Mouse (Mus musculus): ENCODE results near the gene Astn2.

Gene Astn2

DNA sequence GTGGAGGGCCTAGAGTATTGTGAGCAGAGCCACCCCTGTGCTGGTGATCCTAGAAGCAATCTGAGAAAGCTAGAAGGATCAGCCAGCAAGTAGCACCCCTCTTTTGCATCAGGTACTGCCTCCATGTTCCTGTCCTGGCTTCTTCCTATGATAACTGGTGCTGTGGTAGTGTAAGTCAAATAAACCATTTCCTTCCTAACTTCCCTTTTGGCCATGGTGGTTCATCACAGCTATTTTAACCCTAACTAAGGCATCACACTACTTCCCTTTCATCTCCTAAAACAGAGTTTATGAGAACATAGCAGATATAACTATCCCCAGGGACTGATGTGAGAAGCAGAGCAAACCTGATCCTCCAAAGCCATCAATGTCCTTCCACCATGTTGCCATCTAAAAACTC is 897.5 kb downstream of the Astn2 start:
- no peak for TF ChIP-seq GATA4 (IDR thresholded peaks at IDR 0.05; ENCODE audit: insufficient replicate concordance, low read length)

DNA sequence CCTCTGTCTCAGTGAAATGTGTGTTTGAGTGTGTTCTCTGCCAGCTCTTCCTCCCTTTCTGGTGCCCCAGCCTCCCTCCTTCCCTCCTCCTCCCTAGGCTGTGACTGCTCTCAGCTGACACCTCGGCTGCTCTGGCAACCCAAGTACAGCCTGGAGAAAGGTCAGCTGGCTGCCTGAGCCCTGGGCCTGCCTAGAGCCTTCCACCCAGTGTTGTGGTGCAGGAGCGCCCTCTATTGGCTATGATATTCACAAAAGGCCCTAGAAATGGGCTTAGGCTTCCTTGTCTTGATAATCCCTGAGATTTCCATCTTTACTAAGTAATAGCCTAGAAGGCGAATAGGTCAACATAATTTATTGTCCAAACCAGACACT is 908.0 kb downstream of the Astn2 start:
- TF ChIP-seq GATA4 (IDR thresholded peaks at IDR 0.05; ENCODE audit: insufficient replicate concordance, low read length): no peak

- no peak for TF ChIP-seq GATA4 (IDR thresholded peaks at IDR 0.05; ENCODE audit: insufficient replicate concordance, low read length)
Measured at GRCm38 (mm10) chr4:65495705-65496462, 908.5 kb downstream of the Astn2 start.

GRCm38 (mm10) chr4:65491541-65491940 is 912.9 kb downstream of the Astn2 start:
- TF ChIP-seq GATA4 (IDR thresholded peaks at IDR 0.05; ENCODE audit: insufficient replicate concordance, low read length): no peak

- no peak for TF ChIP-seq GATA4 (IDR thresholded peaks at IDR 0.05; ENCODE audit: insufficient replicate concordance, low read length)
Measured at GRCm38 (mm10) chr4:65489711-65490110, 914.7 kb downstream of the Astn2 start.

- TF ChIP-seq GATA4 (IDR thresholded peaks at IDR 0.05; ENCODE audit: insufficient replicate concordance, low read length): no peak
Measured at GRCm38 (mm10) chr4:65481632-65482031, 922.8 kb downstream of the Astn2 start.

- TF ChIP-seq GATA4 (IDR thresholded peaks at IDR 0.05; ENCODE audit: insufficient replicate concordance, low read length): no peak
Measured at GRCm38 (mm10) chr4:65477106-65477505, 927.3 kb downstream of the Astn2 start.

DNA sequence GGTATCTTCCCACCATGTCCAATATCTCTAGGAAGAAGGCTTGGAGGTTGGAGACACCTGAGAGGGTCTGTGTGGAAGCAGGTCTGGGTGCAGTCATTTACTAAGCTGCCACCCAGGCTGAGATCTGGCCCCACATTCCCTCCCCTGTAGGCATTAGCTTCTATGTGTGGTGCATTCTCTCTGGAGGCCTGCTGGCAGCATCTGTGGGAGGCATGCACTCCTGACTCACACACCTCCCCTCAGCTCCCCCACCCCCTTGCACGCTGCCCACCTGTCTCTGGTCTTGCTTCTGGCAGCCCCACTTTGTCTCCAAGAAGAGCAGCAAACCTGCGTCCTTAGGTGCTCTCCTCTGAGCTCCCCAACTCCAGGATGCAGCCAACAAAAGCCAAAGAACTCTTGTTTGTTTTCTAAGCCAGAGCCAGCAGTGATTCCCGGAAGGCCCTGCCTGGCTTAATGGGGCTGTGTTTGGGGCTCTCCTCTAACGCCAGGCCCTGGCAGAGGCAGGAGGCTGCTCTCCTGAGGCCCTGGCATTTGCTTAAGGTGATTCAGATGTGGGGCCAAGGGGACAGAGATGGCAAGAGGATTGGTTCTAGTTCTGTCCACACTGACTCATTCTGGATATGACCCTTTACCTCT is 928.4 kb downstream of the Astn2 start:
- TF ChIP-seq GATA4 (IDR thresholded peaks at IDR 0.05; ENCODE audit: insufficient replicate concordance, low read length): no peak

DNA sequence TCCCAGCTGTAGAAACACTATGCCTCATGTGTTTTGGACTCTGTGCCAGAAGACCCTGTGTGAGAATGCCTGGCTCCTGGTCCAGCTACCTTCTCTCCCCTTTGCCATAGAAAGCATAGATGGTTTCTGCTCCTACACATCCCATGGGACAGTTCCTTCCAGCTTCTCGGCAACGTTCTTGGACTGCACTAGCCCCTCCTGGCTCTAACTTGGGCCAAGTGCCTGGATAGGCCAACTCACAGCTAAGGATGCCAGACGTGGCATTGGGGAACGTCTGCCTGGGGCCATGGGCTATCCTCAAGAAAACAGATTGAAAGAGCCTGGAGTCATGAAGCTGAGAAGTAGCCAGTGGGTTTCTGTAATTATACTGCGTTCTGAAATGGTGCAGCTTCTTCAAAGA is 931.3 kb downstream of the Astn2 start:
- TF ChIP-seq GATA4 (IDR thresholded peaks at IDR 0.05; ENCODE audit: insufficient replicate concordance, low read length): no peak

GRCm38 (mm10) chr4:65449171-65449570 is 955.2 kb downstream of the Astn2 start:
- TF ChIP-seq GATA4 (IDR thresholded peaks at IDR 0.05; ENCODE audit: insufficient replicate concordance, low read length): no peak

- no peak for TF ChIP-seq GATA4 (IDR thresholded peaks at IDR 0.05; ENCODE audit: insufficient replicate concordance, low read length)
Measured at GRCm38 (mm10) chr4:65441746-65442145, 962.7 kb downstream of the Astn2 start.

- no peak for TF ChIP-seq GATA4 (IDR thresholded peaks at IDR 0.05; ENCODE audit: insufficient replicate concordance, low read length)
Measured at GRCm38 (mm10) chr4:65430804-65431203, 973.6 kb downstream of the Astn2 start.

DNA sequence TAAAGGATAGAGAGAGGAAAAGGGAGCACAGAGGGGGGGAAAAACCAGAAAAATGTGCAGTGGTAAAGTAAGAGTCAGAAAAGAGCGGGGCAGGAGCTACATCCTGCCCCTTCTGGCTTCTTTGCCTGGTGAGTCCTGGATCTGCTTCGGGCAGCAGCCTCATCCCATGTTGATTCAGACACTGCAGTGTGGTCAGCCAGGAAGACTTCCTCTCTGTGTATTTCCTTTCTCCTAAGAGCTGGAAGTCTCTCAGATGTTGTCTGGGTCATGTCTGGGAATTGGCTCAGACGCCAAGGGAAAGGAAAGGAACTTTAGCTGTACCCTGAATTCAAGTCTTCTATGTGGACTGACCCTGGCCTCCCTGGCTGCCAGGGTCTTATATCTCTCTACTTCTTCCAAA is 976.9 kb downstream of the Astn2 start:
- no peak for TF ChIP-seq GATA4 (IDR thresholded peaks at IDR 0.05; ENCODE audit: insufficient replicate concordance, low read length)

DNA sequence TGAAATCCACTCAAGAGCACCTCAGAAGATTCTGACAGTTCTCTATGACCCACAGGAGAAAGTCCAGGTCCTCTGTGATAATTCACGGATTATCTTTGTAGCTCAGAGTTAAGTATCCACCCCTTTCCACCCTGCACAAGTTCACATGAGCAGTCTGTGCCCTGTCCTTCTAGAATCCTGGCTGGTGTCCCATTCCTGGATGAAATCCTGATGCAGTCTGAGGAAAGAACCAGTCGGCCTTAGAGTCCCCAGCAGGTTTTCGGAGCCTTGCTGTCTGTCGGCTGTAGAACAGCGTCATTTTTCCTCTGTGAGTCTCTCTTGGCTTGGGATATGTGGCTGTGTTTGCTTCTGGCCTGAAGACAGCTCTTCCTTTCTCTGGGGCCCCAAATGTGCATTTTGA is 978.0 kb downstream of the Astn2 start:
- TF ChIP-seq GATA4 (IDR thresholded peaks at IDR 0.05; ENCODE audit: insufficient replicate concordance, low read length): no peak

DNA sequence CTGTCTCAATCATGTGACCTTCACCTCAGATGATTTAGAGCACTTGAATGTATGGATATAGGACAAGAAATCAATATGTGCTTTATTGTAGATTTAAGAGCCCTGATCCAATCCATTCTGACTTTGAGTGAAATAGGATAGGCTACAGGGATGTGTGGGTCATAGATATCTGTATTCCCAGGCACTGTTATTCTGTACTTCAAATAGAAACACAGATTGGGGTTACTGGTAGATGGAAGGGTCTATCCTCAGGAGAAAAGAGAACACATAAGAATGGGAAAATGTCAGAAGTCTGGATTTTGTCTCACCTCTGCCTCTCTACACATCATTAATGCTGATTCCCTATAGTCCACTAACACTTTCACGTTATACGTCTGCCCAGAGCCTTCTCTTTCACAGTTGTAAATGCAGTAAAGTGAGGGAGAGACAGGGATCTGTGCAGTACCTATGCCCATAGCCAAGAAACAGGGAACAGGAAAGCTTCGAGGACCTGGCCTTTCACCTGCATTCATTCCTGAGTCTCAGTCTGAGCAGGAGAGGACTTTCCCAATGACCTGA is 981.3 kb downstream of the Astn2 start:
- no peak for TF ChIP-seq GATA4 (IDR thresholded peaks at IDR 0.05; ENCODE audit: insufficient replicate concordance, low read length)

- no peak for TF ChIP-seq GATA4 (IDR thresholded peaks at IDR 0.05; ENCODE audit: insufficient replicate concordance, low read length)
Measured at GRCm38 (mm10) chr4:65421272-65421671, 983.1 kb downstream of the Astn2 start.
